Mouse (Mus musculus) pancreas, adult 10 weeks (tissue): ENCODE data around the gene Chil1. TPM values are rescaled to one million over a fixed set of nuclear protein-coding genes. Genes with fewer than 3 reads are reported as not detected.

Experiments
- polyA plus RNA-seq: library from polyadenylated mRNA; stranded (reverse); fragments of 350-450 nt; fragmentation: Illumina TruSeq; extraction: RNeasy Lipid Tissue Mini Kit (QIAGEN cat#74804); gene quantifications from one replicate; pipeline ENCODE4 v1.2.3, GENCODE M21; 2015; ENCODE audit warnings: low read depth, low replicate concordance; ENCODE audit not compliant: insufficient read depth

Gene Chil1
- 0.83 TPM for polyA plus RNA-seq

DNA sequence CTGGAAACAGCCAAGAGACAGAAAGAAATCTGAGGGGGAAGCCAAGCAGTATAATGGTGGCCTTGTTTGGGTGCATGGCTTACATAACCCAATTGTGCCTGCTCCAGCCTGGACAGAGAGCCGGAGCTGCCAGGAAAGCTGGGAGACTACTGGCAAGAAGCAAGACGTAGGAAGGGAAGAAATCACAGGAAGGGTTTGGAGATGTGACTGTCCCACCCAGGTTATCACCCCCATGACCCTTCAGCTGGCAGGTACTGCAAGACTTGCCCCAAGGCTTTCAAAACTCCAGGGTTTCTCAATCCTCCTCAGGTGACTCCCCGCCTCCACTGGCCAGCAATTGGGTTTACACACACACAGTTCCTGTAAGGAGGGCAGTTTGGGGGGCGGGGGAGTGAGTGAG lies at the start of gene Chil1:
Gene Chil1, plus strand, starts transcription at position 152 of the 400 bp plus-strand sequence.

GRCm38 (mm10) chr1:134193126-134193525 lies 11.2 kb downstream of the Chil1 start, which contains the start of gene Mybph:
TSS of gene Mybph (plus strand) at chr1:134193448.

GRCm38 (mm10) chr1:134235391-134235921 lies 53.5 kb downstream of the Chil1 start, which contains the start of gene Adora1:
TSS of gene Adora1 (minus strand) at chr1:134235431.

Other genes starting within 250 kb of the Chil1 start
- gene Fmod, start 144.9 kb upstream of the Chil1 start, polyA plus RNA-seq = 12.6 TPM
- gene Btg2, start 103.1 kb upstream of the Chil1 start, polyA plus RNA-seq = 26.2 TPM
- not detected for gene Chit1, start 70.9 kb upstream of the Chil1 start, polyA plus RNA-seq
- not detected for gene Mybph, start 11.3 kb downstream of the Chil1 start, polyA plus RNA-seq
- gene Adora1, start 53.3 kb downstream of the Chil1 start, polyA plus RNA-seq = 2.9 TPM
- not detected for gene Myog, start 107.8 kb downstream of the Chil1 start, polyA plus RNA-seq
- 1.8 TPM for gene Ppfia4, start 150.8 kb downstream of the Chil1 start, polyA plus RNA-seq
- 11.1 TPM for gene Tmem183a, start 179.8 kb downstream of the Chil1 start, polyA plus RNA-seq
- not detected for gene 4933406M09Rik, start 203.8 kb downstream of the Chil1 start, polyA plus RNA-seq
- 17.1 TPM for gene Cyb5r1, start 223.4 kb downstream of the Chil1 start, polyA plus RNA-seq
- gene Adipor1, start 233.2 kb downstream of the Chil1 start, polyA plus RNA-seq = 20.4 TPM